Mouse (Mus musculus) erythroblast, embryonic 14.5 days (primary cell): ENCODE results near the gene Ccl27a.

ENCODE experiments used
- GATA1 ChIP-seq: IDR thresholded peaks from 2 replicates; pipeline ENCODE4 v1.6.1; 2012; ENCODE audit warnings: low read length, inconsistent platforms, mixed read lengths
- TAL1 ChIP-seq: IDR thresholded peaks from 3 replicates; pipeline ENCODE4 v1.6.1; 2012; ENCODE audit warnings: low read length, inconsistent platforms, mixed read lengths

DNA sequence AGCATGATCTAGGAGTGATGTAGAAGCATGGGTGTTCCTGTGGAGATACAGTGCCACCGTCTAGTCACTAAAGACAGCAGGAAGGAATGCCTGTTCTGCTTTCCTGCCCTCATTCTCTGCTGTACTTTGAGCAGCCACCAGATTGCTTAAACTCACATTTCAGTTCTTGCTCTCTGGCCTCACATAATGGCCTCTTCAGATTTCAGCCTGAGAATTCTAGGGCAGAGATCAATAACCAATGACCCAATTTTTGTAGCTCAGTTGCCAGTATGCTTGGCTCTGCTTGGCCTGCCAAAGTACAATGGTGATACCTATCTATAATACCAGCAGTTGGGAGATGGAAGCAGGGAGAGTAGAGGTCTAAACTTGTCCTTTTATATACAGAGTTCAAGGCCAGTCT lies 29.0 kb downstream of the Ccl27a start:
- TF ChIP-seq GATA1 (no peak), TAL1 (no peak)
